Mouse (Mus musculus) thymus, postnatal 14 days (tissue): ENCODE data around the gene Emp1.

Experiments
- DNase-seq: peaks from one replicate; pipeline ENCODE4 v3.0.0; 2021

The Emp1 gene

GRCm38 (mm10) chr6:135362459-135363159 is at the start of gene Emp1:
Emp1 (plus strand) TSS chr6:135362545.
- DNase-seq = peak; percentile 24

DNA sequence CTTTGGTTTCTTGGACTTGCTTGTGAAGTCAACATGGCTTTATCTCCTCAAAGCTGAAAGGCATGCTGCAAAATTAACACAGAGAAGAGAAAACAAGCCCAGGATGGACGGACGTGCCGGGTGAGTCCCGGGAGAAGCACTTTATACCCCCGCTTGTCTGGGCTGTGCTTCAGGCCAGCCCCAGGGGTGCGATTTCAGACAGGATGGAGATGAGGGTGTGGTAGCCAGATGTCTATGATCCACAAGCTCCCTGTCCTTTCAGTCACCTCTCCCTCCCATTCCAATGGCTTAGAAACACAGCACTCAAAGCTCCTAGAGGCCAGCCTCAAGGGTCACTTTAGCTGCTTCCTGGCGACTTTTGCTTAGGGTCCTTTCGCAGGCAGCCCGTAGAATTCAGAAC is 48.4 kb upstream of the Emp1 start:
- DNase-seq = no peak

- DNase-seq = no peak
These were observed 46.2 kb upstream of the Emp1 start for GRCm38 (mm10) chr6:135316141-135316540.

GRCm38 (mm10) chr6:135319431-135319933 is 42.9 kb upstream of the Emp1 start:
- no peak for DNase-seq

GRCm38 (mm10) chr6:135322749-135323148 is 39.6 kb upstream of the Emp1 start:
- DNase-seq = peak; percentile 28

GRCm38 (mm10) chr6:135323311-135323982 is 38.9 kb upstream of the Emp1 start:
- peak; percentile 86 for DNase-seq

DNA sequence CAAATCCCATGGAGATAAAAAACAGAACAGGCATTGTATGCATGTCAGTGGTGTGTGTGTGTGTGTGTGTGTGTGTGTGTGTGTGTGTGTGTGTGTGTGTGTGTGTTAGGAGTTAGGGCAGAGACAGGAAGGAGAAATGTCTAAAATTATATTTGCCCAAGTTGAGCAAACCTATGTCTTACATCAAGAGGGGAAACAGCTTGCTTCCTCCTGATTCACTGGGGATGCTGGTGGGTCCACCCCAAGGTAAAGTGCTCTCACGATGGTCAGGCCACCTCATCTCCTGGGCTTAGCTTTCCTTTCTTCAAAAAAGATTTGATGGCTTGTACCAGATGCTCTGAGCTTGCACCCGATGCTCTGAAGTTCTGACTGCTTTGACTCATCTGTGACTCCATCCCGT is 38.2 kb upstream of the Emp1 start:
- DNase-seq = peak; percentile 25

DNA sequence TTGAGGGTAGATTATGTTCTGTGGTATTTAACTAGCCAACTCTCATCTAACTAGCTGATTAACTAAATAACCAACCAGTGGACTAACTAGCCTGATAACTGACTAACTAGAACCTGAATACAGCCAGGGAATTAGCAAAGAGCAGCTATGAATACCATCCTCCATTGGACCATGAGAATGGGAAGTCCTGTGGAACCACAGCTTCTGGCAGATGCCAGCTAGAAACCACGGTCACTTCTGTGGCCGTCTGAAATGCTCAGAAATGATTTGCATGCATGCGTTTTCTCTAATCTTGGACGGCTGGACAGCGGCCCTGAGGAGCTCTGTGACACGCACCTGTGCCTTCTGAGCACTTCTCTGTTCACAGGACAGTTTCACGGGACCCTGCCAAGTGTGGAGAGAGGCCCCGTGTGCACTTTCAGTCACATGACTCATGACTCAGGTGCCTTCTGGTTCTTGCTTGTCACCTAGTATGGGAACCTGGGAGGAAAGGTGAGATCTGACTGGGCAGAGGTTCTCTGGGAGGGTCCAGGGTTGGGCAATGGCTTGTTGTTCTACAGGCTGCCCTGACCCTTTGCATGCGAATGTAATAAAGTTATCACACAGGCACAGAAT is 37.6 kb upstream of the Emp1 start:
- peak; percentile 23 for DNase-seq

- no peak for DNase-seq
These were observed 35.5 kb upstream of the Emp1 start for GRCm38 (mm10) chr6:135326847-135327246.

DNA sequence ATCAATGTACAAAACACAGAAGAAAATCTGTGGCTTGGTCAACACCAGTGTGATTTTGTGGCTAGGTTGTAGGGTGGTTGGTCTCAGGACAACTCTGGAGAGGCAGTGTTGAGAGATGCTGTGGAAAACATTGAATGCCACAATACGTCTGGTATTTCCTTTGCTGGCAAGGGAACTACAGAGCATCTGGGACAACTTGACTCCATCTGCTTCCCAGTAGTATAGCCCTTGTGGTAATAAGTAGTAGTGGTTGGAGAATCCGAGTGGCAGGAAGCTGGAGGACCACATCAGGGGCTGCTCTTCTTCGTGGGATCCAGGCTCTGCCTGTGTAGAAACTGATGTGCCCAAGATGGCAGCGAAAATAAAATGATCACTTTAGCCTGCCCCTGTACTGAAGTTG is 30.4 kb upstream of the Emp1 start:
- DNase-seq = no peak

DNA sequence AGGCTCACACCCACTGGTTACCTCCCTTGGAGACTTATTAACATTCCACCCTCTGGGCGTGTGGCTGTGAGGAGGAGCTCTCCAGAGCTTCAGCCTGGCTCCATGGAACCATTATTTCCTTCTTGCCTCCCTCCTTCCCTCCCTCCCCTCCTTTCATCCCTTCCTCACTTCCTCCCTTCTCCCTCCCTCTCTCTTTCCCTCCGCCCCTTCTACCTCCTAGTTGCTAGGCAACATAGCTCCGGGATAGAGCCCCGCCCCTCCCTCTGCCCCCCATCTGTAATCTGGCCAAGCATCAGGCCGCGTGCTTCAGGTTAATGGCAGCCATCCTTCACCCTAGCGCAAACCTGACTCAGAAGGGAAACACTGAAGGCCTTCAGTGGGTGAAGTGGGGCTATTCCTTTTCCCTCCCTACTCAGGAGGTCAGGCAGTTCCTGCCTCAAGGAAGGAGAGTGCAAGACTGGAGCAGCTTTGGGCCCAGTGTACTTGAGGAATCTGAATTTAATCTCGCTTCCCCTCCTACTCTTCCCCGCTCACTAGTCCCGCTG is 29.5 kb upstream of the Emp1 start:
- DNase-seq = no peak

GRCm38 (mm10) chr6:135333994-135334651 is 28.2 kb upstream of the Emp1 start:
- DNase-seq = no peak

DNA sequence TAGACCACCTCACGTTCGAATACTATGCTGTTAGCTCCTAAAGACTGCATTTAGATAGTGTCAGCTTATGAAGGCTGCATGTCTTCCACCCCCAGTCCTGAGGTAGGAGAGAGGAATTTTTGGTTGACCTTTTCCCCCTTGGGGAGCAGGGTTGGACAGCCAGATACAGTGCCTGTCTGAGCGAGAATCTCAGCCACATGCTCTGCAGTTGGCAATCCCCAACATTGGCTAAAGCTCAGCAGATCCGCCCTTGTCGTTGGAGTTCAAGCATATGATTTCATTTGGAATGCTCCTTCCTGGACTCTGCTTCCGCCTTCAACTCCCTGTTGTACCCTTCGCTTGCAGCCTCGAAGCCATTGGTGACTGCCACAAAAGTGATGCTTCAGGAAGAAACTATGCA is 26.0 kb upstream of the Emp1 start:
- DNase-seq = no peak

DNA sequence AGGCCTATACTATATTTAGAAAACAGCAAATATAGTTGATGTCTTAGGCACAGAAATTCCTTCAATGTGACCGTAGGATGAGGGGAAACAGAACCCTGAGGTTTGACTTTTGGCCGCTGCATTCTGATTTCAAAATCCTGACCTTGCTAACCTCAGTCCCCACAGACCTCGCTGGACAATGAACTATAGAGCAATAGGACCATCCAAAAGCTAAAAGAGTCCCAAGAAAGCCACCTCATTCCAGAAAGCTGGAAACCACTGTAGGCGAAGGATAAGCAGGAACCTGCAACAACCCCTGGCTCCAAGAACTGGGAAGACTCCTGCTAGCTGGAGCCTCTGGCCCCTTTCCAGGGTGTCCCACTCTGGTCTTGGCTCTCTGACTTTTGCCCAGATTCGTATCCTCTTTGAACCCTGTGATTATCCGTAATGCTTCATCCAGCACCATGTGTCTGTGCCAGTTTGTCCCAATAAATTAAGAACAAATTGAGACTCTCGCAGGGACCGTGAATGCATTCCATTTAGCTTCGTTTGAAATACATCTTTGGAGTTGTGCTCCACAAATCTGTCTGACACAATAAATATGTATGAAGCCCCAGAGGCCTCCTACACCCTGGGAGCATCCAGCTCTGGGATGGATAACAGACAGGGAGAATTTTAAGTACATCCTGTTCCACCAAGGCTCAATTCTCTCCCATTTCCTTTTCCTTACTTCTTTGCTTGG is 21.8 kb upstream of the Emp1 start:
- DNase-seq = no peak

- no peak for DNase-seq
These were observed 21.3 kb upstream of the Emp1 start for GRCm38 (mm10) chr6:135341076-135341378.

GRCm38 (mm10) chr6:135351638-135352302 is 10.6 kb upstream of the Emp1 start:
- no peak for DNase-seq

DNA sequence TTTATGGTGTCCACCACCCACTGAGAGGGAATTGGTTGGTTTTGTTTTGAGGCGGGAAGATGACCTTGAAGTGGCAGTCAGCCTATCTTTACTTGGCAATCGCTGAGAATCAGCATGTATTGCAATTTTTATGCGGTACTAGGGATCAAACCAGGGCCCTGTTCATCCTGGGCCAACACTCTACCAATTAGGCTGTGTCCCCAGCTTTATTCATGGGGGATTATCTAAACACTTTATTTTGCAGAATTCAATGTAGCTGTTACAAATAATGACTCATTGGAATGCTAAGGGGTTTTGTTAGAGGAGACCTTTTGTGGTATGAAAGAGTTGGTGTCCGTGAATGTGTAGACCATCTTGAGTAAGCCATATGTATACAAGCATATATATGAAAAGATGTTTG is 9.8 kb upstream of the Emp1 start:
- no peak for DNase-seq

- DNase-seq = no peak
These were observed 7.4 kb upstream of the Emp1 start for GRCm38 (mm10) chr6:135354953-135355352.

DNA sequence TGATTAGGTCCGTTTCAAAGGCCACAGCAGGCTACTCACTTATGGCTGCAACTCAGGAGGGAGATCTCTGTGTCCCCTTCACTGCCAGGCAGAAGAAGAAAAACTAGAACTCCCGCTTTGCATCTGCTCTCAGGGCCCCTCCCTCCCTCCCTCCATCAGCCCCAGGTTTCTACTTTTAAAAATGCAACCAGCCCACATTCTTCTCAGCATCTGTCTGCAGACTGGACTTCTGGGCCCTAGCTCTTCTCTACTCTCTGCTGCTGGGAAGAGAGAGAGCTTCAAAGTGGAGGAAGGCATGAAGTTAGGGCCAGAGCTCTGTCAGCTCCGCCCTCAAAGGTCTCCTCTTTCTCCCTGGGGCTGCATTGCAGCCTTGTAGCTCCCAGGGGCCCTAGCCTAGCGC is 2.0 kb upstream of the Emp1 start:
- no peak for DNase-seq

DNA sequence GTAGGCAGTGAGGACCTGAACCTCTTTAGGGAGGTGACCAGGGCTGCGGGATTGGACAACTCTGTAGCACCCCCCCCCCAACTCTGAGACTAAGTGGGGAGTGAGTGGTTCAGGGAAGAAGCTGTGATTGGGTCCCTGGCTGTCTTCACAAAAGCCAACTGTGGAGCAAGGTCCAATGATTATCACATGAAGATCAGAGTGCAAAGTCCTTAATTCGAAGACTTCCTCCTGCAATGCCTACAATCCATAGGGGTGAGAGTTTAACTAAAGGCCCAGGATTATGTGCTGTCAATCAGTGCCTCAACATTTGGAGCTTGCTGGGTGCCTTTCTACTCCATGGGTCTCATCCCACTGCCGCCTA is 267 bp upstream of the Emp1 start:
- DNase-seq = no peak

DNA sequence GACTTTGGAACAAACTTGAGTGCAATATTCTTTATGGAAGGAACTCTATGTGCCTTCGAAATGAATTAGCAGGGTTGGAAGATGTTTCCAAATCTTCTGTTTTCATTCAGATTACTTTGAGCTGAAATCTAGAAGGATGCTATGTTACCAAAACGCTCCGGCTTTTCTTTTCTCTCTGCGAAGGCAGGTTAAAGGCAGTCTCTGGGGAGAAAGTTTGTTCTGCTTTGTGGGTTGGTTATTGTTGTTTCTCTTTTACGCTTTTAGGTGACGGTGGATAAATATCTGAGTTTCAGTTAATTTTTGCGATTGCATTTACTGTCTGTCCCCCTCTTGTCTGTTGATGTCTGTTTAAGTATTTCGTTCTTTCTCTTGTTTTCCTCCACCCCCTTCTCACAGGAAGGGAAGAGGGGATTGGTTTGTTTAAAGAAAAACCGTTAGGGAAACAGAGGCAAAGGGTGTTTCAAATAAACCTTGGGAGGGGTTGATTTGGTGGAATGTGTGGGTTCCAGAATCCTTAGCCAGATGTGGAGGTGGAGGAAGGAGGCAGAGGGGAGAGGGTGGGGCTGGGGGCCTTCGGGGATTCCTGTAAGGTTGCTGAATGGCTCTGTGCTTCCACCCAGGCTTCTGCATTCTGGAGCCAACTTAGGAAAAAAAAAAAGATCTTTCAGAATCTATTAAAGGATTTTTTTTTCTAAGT is 1.1 kb downstream of the Emp1 start:
- peak; percentile 16 for DNase-seq
